Mouse (Mus musculus) liver, postnatal 0 days (tissue): ENCODE data around the gene Mylk. TPM values are rescaled to one million over a fixed set of nuclear protein-coding genes. Genes with fewer than 3 reads are reported as not detected.
A peak's percentile ranks its signal among the peaks of the same experiment; 100 is the strongest.

ENCODE experiments used
- ATAC-seq: fragments of 200-750 bp; cut with Nextera tagmentation; 2 replicates; pipeline ENCODE4 v1.8.0; 2017; ENCODE audit warnings: mild to moderate bottlenecking, moderate library complexity
- DNase-seq: peaks from one replicate; pipeline ENCODE4 v3.0.0-alpha.2; 2016
- H3K27ac ChIP-seq: fragments of 300-500 bp; sonication (generic); 2 replicates; pipeline ENCODE4 v1.5.1; 2014; ENCODE audit warnings: antibody characterized with exemption, moderate library complexity, mild to moderate bottlenecking, low read depth
- H3K27me3 ChIP-seq: fragments of 300-500 bp; sonication (generic); 2 replicates; pipeline ENCODE4 v1.6.1; 2014; ENCODE audit warnings: low read length, control low read depth, mixed read lengths; ENCODE audit not compliant: insufficient read depth
- H3K36me3 ChIP-seq: fragments of 300-500 bp; sonication (generic); replicated peaks from 2 replicates; pipeline ENCODE4 v1.6.1; 2014; ENCODE audit warnings: mild to moderate bottlenecking, control low read depth, low read length, moderate library complexity, mixed read lengths; ENCODE audit not compliant: insufficient read depth
- H3K4me1 ChIP-seq: fragments of 300-500 bp; sonication (generic); 2 replicates; pipeline ENCODE4 v1.6.1; 2014; ENCODE audit warnings: antibody characterized with exemption, mild to moderate bottlenecking, control low read depth; ENCODE audit not compliant: insufficient read depth
- H3K4me2 ChIP-seq: fragments of 300-500 bp; sonication (generic); 2 replicates; pipeline ENCODE4 v1.6.1; 2014; ENCODE audit warnings: low read depth, mild to moderate bottlenecking, low read length, moderate library complexity, mixed read lengths
- H3K4me3 ChIP-seq: fragments of 300-500 bp; sonication (generic); 2 replicates; pipeline ENCODE4 v1.5.1; 2014; ENCODE audit warnings: low read depth, low read length
- H3K9ac ChIP-seq: fragments of 300-500 bp; sonication (generic); replicated peaks from 2 replicates; pipeline ENCODE4 v1.6.1; 2014; ENCODE audit warnings: mild to moderate bottlenecking, moderate library complexity
- H3K9me3 ChIP-seq: fragments of 300-500 bp; sonication (generic); 2 replicates; pipeline ENCODE4 v1.6.1; 2016; ENCODE audit warnings: mild to moderate bottlenecking, control low read depth, low read length, mixed read lengths
- CTCF ChIP-seq: sonication (generic); IDR thresholded peaks from 2 replicates; pipeline ENCODE4 v1.5.1; 2016; ENCODE audit warnings: antibody characterized with exemption, low read depth
- EP300 ChIP-seq: IDR thresholded peaks from 2 replicates; pipeline ENCODE4 v1.6.1; 2016; ENCODE audit warnings: antibody characterized with exemption, low read depth, mild to moderate bottlenecking
- WGBS: fragments of 180-500 bp; shearing (Covaris S2); extraction: QIAGEN DNeasy Blood & Tissue Kit; methylation state at CpG from one replicate; pipeline ENCODE4 v1.1.7; 2014; ENCODE audit not compliant: insufficient replicate concordance; 5-methylcytosine and 5-hydroxymethylcytosine counted together
- polyA plus RNA-seq: library from polyadenylated mRNA; unstranded; fragments of >200 nt; fragmentation: Nextera tagmentation; extraction: Ambion mirVana; gene quantifications from 2 replicates; pipeline ENCODE4 v1.2.1, GENCODE M21; 2015

Gene Mylk
- polyA plus RNA-seq, 1 experiment from 2014 or later: 4.9 TPM

DNA sequence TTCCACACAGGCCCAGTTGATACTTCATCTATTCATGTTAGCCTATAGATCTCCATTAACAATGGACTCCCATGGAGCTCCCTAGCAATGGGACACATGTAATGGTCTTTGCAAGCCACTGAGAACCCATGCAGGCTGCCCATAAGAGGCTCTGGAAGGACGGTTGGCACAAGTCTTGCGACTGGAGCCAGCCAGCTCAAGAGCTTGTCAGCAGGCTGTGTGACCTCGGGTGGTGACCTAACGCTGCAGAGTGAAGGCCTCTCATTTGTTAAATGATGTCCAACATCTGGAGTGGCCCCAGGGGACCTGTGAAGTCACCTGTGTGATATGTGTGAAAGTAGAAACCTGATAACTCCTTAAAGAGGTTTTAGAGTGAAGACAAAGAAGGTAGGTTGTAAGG is 252.0 kb downstream of the Mylk start:
- no peak for DNase-seq
- H3K4me3 ChIP-seq: no peak overlapping the region
- H3K4me1 ChIP-seq: peaks cover 6% of the 10 kb centered on the region; the same call in 1 of the 2 replicates
- 74% methylated on average over 4 of the region's 4 CpGs for WGBS
- H3K27ac ChIP-seq: no peak overlapping the region
- H3K27me3 ChIP-seq: no peaks in the 10 kb centered on the region
- H3K9me3 ChIP-seq: no peaks in the 10 kb centered on the region
- ATAC-seq: no peak
- TF ChIP-seq CTCF: no peak
- no peak for TF ChIP-seq EP300
- no peaks in the 10 kb centered on the region for H3K36me3 ChIP-seq
- H3K9ac ChIP-seq: no peak overlapping the region
- no peak overlapping the region for H3K4me2 ChIP-seq

DNA sequence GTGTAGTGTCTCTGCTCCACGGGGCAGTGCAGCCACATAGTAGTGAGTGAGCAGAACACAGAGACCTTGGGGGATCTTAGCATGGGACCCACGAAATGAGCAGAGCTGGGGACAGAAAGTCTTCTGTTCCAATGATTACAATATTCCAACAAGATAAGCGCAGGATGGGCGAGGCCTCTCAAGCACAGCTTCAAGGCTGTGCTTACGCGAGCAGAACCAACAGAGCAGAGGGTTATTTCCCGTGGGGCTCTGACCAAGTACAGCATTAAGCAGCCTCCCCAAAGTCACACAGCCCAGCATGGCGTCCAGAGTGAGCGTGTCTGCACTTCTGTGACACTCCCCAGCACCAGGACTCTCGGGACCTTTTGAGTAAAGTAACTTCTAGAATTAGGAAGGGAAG is 252.6 kb downstream of the Mylk start:
- Histone ChIP-seq H3K4me2 (no peak overlapping the region), H3K36me3 (no peaks in the 10 kb centered on the region), H3K9ac (no peak overlapping the region), H3K9me3 (no peaks in the 10 kb centered on the region), H3K4me1 (peaks cover 6% of the 10 kb centered on the region; the same call in 1 of the 2 replicates), H3K4me3 (no peak overlapping the region), H3K27ac (no peak overlapping the region), H3K27me3 (no peaks in the 10 kb centered on the region)
- no peak for ATAC-seq
- WGBS: 60% methylated on average over 10 of the region's 10 CpGs
- TF ChIP-seq EP300 (no peak), CTCF (no peak)
- no peak for DNase-seq

DNA sequence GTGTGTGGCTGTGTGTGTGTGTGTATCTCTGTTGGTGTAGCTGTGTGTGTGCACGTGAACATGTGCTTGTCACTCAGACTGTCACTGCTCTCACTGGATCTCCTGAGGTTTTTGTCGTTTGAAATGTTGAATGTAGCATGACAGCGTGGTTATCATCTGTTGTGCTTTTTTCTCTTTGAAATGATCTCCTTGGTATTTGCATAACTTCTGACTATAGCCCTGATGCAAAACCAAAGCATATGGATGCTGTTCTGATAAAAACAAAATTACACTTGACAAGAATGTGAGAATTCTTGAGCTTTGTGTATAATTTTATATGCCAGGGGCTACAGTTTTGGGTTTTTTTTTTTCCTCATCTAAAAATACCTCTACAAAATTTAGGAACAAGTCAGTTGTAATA is 254.0 kb downstream of the Mylk start:
- TF ChIP-seq CTCF: no peak
- no peak for TF ChIP-seq EP300
- DNase-seq: no peak
- peaks cover 8% of the 10 kb centered on the region; the same call in 1 of the 2 replicates for H3K4me1 ChIP-seq
- no peaks in the 10 kb centered on the region for H3K27me3 ChIP-seq
- no peaks in the 10 kb centered on the region for H3K36me3 ChIP-seq
- H3K9me3 ChIP-seq: no peaks in the 10 kb centered on the region
- no peak overlapping the region for H3K4me3 ChIP-seq
- no peak overlapping the region for H3K4me2 ChIP-seq
- no peak for ATAC-seq
- no peak overlapping the region for H3K9ac ChIP-seq
- 65% methylated on average over 3 of the region's 3 CpGs for WGBS
- no peak overlapping the region for H3K27ac ChIP-seq

DNA sequence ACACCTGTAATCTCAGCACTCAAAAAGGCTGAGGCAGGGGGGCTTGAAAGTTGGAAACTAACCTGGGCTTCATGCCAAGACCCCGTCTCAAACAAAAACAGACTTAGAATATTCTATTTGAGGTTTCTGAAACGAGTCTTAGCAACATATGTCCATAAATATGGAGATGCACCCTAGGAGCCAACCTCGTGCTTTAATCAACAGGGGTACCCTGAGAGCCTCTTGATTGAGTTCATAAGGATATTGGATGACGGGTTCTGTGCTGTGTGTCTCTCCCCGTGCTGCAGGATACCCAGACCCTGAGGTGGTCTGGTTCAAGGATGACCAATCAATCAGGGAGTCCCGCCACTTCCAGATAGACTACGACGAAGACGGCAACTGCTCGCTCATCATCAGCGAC is 255.0 kb downstream of the Mylk start:
- no peak overlapping the region for H3K9ac ChIP-seq
- H3K36me3 ChIP-seq: no peaks in the 10 kb centered on the region
- no peak overlapping the region for H3K27ac ChIP-seq
- H3K27me3 ChIP-seq: no peaks in the 10 kb centered on the region
- DNase-seq: no peak
- WGBS: 65% methylated on average over 11 of the region's 11 CpGs
- no peak overlapping the region for H3K4me2 ChIP-seq
- no peaks in the 10 kb centered on the region for H3K9me3 ChIP-seq
- TF ChIP-seq EP300: no peak
- no peak for TF ChIP-seq CTCF
- no peak for ATAC-seq
- no peak overlapping the region for H3K4me3 ChIP-seq
- H3K4me1 ChIP-seq: peaks cover 6% of the 10 kb centered on the region; the same call in 1 of the 2 replicates

DNA sequence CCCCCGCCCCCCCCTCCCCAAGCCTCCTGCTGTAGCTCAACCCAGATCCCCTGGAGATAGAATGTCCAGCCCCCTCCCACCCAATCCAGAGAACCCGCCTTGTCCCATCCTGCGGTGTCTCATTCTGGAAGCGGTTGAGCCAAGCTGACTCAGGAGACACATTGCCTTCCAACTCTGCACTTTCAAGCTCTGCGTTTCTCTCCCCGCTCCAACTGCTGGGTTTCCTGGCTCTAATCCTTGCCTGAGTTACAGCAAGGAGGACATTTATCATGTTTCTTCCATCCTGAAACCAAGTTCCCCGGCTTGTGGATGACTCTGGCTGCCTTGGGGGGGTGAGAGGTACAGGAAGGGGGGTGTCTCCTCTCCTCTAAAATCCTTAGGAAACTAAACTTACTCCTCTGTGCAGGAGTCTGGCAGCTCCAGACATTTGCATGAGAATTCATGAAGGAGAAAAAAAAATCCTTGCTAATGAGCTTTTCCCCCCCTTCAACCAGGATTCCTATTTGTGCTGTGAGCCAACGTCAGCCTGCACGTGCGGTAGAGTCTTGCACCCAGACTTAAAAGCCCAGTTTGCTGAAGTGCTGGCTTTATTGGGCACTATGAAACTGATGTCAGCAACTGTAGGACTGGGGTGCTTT is 256.0 kb downstream of the Mylk start:
- no peak for TF ChIP-seq CTCF
- Histone ChIP-seq H3K4me1 (peaks cover 6% of the 10 kb centered on the region; the same call in 1 of the 2 replicates), H3K27me3 (no peaks in the 10 kb centered on the region), H3K36me3 (no peaks in the 10 kb centered on the region), H3K27ac (no peak overlapping the region), H3K9me3 (no peaks in the 10 kb centered on the region), H3K4me3 (no peak overlapping the region), H3K4me2 (no peak overlapping the region), H3K9ac (no peak overlapping the region)
- DNase-seq: no peak
- ATAC-seq: no peak
- WGBS: 43% methylated on average over 10 of the region's 10 CpGs

DNA sequence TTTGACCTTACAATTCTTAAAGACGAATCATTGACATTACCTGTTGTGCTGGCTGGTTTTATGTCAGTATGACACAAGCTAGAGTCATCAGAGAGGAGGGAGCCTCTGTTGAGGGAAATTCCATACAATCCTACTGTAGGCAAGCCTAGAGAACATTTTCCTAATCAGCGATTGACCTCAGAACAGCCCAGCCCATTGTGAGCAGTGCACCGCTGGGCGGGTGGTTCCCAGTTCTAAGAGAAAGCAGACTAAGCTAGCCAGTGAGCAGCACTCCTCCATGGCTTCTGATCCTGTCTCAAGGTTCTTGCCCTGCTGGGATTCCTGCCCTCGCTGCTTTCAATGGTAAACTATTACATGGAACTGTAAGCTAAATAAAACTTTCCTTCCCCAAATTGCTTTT is 259.3 kb downstream of the Mylk start:
- no peak for TF ChIP-seq CTCF
- no peak for TF ChIP-seq EP300

More for the DNA sequence above, 259.3 kb downstream of the Mylk start:
- Histone ChIP-seq H3K4me2 (peak overlapping the region; percentile 13; the same call in 1 of the 2 replicates), H3K27me3 (no peaks in the 10 kb centered on the region), H3K4me1 (0 out of 2 replicates have a peak, but pooled peaks cover 4% of the 10 kb centered on the region), H3K4me3 (no peak overlapping the region), H3K9me3 (no peaks in the 10 kb centered on the region), H3K9ac (no peak overlapping the region), H3K36me3 (no peaks in the 10 kb centered on the region), H3K27ac (no peak overlapping the region)
- ATAC-seq (peak; percentile 38; the same call in 1 of the 2 replicates), DNase-seq (no peak)
- WGBS: 55% methylated on average over 5 of the region's 5 CpGs
